Mouse (Mus musculus) limb, embryonic 12.5 days (tissue): ENCODE measurements at regions not wholly inside any gene's neighbourhood (a gene's known extent, or its start where the extent isn't known, plus 50 kb on each side); places are given as distances from the start of the nearest gene placed in this dataset.

ENCODE experiments used
- ATAC-seq: fragments of 200-750 bp; cut with Nextera tagmentation; 2 replicates; pipeline ENCODE4 v1.8.0; 2017; ENCODE audit warnings: low read depth, moderate TSS enrichment; ENCODE audit not compliant: insufficient number of reproducible peaks, insufficient read depth, low FRiP score, low TSS enrichment
- H3K27ac ChIP-seq: fragments of 300-500 bp; sonication (generic); 2 replicates; pipeline ENCODE4 v1.5.1; 2016; ENCODE audit warnings: mild to moderate bottlenecking, moderate library complexity
- H3K27me3 ChIP-seq: fragments of 300-500 bp; sonication (generic); 2 replicates; pipeline ENCODE4 v1.6.1; 2016; ENCODE audit warnings: mild to moderate bottlenecking, moderate library complexity
- H3K36me3 ChIP-seq: fragments of 300-500 bp; sonication (generic); 2 replicates; pipeline ENCODE4 v1.6.1; 2016; ENCODE audit warnings: mild to moderate bottlenecking, moderate library complexity
- H3K4me1 ChIP-seq: fragments of 300-500 bp; sonication (generic); replicated peaks from 2 replicates; pipeline ENCODE4 v1.6.1; 2016
- H3K4me2 ChIP-seq: fragments of 300-500 bp; sonication (generic); 2 replicates; pipeline ENCODE4 v1.6.1; 2016; ENCODE audit warnings: mild to moderate bottlenecking, moderate library complexity
- H3K4me3 ChIP-seq: fragments of 300-500 bp; sonication (generic); replicated peaks from 2 replicates; pipeline ENCODE4 v1.5.1; 2016; ENCODE audit warnings: mild to moderate bottlenecking
- H3K9ac ChIP-seq: fragments of 300-500 bp; sonication (generic); replicated peaks from 2 replicates; pipeline ENCODE4 v1.6.1; 2016; ENCODE audit warnings: mild to moderate bottlenecking, moderate library complexity
- H3K9me3 ChIP-seq: fragments of 300-500 bp; sonication (generic); 2 replicates; pipeline ENCODE4 v1.6.1; 2016; ENCODE audit warnings: mild to moderate bottlenecking, moderate library complexity
- WGBS: fragments of 180-500 bp; shearing (Covaris S2); methylation state at CpG from one replicate; pipeline ENCODE4 v1.1.7; 2016; 5-methylcytosine and 5-hydroxymethylcytosine counted together

- Histone ChIP-seq H3K9me3 (no peaks in the 10 kb centered on the region), H3K4me1 (no peaks in the 10 kb centered on the region), H3K4me2 (no peak overlapping the region), H3K27ac (no peak overlapping the region), H3K4me3 (no peak overlapping the region), H3K27me3 (no peaks in the 10 kb centered on the region), H3K36me3 (no peaks in the 10 kb centered on the region), H3K9ac (no peak overlapping the region)
- ATAC-seq = no peak
- WGBS = 92% methylated on average over 4 of the region's 4 CpGs
These were observed 320.8 kb downstream of the Cxcl12 start for GRCm38 (mm10) chr6:117489161-117489560.

DNA sequence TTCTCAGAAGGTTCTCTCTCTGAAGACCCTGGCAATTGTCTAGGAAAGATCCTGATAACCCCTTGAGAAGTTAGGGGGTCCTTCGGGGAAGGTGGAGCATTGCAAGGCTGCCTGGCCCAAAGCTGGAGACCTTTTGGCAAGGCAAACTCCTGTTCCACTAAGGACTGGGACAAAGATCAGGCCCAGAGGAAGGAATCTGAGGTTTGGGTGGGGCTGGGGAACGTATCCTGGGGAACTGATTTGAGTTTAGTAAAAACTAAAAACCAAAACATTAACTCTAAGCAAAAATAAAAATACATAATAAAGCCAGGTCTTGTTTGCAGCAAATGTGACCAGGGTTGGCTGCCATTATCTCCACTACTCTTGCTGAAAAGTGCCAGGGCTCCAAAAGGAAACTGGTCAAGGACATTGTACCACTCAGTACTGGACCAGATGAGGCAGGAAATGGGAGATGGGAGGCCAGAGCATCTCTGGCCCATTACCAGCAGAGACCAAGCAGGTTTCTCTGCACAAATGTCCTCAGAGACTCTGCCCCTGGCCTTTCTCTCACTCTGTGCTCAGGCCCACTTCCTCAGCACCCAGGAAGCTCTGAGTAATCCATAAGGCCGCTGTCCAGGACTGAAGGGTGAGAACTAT, 321.5 kb downstream of the Cxcl12 start:
- Histone ChIP-seq H3K4me2 (no peak overlapping the region), H3K27ac (no peak overlapping the region), H3K36me3 (no peaks in the 10 kb centered on the region), H3K27me3 (no peaks in the 10 kb centered on the region), H3K4me1 (no peaks in the 10 kb centered on the region), H3K4me3 (no peak overlapping the region), H3K9ac (no peak overlapping the region), H3K9me3 (no peaks in the 10 kb centered on the region)
- WGBS = 90% methylated on average over 3 of the region's 3 CpGs
- no peak for ATAC-seq

- no peak overlapping the region for H3K27ac ChIP-seq
- H3K27me3 ChIP-seq = no peaks in the 10 kb centered on the region
- no peak for ATAC-seq
- H3K4me2 ChIP-seq = no peak overlapping the region
- no peaks in the 10 kb centered on the region for H3K36me3 ChIP-seq
- H3K9ac ChIP-seq = no peak overlapping the region
- H3K4me1 ChIP-seq = no peaks in the 10 kb centered on the region
- WGBS = 81% methylated on average over 1 of the region's 1 CpGs
- H3K9me3 ChIP-seq = no peaks in the 10 kb centered on the region
- H3K4me3 ChIP-seq = no peak overlapping the region
These were observed 326.6 kb downstream of the Cxcl12 start for GRCm38 (mm10) chr6:117494971-117495370.

GRCm38 (mm10) chr6:117497337-117497736, 329.0 kb downstream of the Cxcl12 start:
- WGBS = 79% methylated on average over 5 of the region's 5 CpGs
- no peak for ATAC-seq
- H3K27ac ChIP-seq = no peak overlapping the region

GRCm38 (mm10) chr6:117497904-117498303, 329.6 kb downstream of the Cxcl12 start:
- Histone ChIP-seq H3K36me3 (no peaks in the 10 kb centered on the region), H3K4me3 (no peak overlapping the region), H3K9me3 (no peaks in the 10 kb centered on the region), H3K4me1 (no peaks in the 10 kb centered on the region), H3K27ac (no peak overlapping the region), H3K9ac (no peak overlapping the region), H3K27me3 (no peaks in the 10 kb centered on the region), H3K4me2 (no peak overlapping the region)
- WGBS = 90% methylated on average over 5 of the region's 5 CpGs
- no peak for ATAC-seq

More at GRCm38 (mm10) chr6:117497337-117497736, 329.0 kb downstream of the Cxcl12 start:
- Histone ChIP-seq H3K9me3 (no peaks in the 10 kb centered on the region), H3K9ac (no peak overlapping the region), H3K4me3 (no peak overlapping the region), H3K36me3 (no peaks in the 10 kb centered on the region), H3K27me3 (no peaks in the 10 kb centered on the region), H3K4me2 (no peak overlapping the region), H3K4me1 (no peaks in the 10 kb centered on the region)

DNA sequence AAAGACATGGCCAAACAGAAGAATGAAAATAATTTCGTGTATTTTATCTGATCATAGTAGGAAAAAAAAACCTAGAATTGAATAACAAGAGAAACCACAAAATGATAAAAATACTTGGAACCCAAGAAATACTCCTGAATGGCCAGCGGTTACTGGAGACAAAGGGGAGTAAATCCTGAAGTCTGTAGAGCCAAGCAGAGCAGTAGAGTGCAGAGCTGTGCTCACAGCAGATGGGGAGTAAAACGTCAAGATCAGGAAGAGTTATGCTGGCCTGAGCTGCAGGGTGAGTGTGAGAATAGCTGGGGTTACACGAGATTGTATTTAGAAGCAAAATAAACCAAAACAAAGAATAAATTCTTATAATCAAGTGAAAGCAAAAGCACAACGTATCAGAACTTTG, 334.0 kb downstream of the Cxcl12 start:
- Histone ChIP-seq H3K27ac (no peak overlapping the region), H3K4me3 (no peak overlapping the region), H3K4me1 (peaks cover 15% of the 10 kb centered on the region; the same call in 1 of the 2 replicates), H3K9ac (no peak overlapping the region), H3K4me2 (no peak overlapping the region), H3K9me3 (no peaks in the 10 kb centered on the region), H3K36me3 (no peaks in the 10 kb centered on the region), H3K27me3 (no peaks in the 10 kb centered on the region; the same call in 1 of the 2 replicates)
- no peak for ATAC-seq
- WGBS = 63% methylated on average over 5 of the region's 5 CpGs

DNA sequence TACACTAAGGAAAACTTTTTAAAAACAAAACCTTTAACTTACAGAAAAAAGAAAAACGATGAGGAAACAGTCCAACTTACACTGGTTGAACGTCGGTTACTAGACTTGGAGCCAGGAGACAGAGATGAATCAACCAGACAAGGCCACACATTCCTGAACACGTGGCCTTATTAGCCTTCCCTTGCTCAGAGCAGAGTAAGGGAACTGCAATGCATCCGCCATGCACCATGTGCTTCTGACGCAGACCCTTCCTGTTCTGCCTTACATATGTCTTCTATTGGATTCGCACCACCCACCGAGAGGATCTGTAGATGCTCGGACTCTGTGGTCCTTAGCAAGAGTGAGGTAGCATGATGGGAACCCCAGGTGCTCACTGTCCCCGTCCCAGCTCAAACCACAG, 336.2 kb upstream of the Zfp637 start:
- no peak overlapping the region for H3K4me2 ChIP-seq
- 73% methylated on average over 10 of the region's 10 CpGs for WGBS
- no peak for ATAC-seq
- H3K27ac ChIP-seq = no peak overlapping the region
- H3K9me3 ChIP-seq = no peaks in the 10 kb centered on the region
- peaks cover 24% of the 10 kb centered on the region for H3K4me1 ChIP-seq
- no peaks in the 10 kb centered on the region; the same call in 1 of the 2 replicates for H3K27me3 ChIP-seq
- no peak overlapping the region for H3K9ac ChIP-seq
- H3K36me3 ChIP-seq = no peaks in the 10 kb centered on the region
- H3K4me3 ChIP-seq = no peak overlapping the region

DNA sequence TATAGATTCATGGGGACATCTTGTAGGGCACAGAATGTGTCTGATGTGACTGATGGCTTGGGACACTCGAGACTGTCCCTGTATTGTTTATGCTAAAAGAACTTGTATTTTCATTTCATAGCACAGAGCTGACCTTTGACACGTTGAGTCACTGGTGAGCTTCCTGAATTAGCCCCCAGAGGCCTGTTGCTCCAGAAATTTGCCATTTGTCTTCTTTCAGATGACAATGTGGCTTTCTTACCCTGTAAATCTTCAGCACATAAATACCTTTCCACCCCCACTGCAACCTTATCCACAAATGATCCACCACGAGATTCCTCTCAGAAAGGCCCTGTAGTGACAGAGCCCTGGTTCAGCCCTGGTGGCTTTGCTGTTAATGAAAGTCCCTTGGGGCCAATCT, 335.5 kb upstream of the Zfp637 start:
- no peak overlapping the region for H3K27ac ChIP-seq
- 55% methylated on average over 3 of the region's 3 CpGs for WGBS
- no peak for ATAC-seq

GRCm38 (mm10) chr6:117506619-117507018, 334.4 kb upstream of the Zfp637 start:
- no peaks in the 10 kb centered on the region for H3K36me3 ChIP-seq
- H3K27me3 ChIP-seq = no peaks in the 10 kb centered on the region; the same call in 1 of the 2 replicates
- no peaks in the 10 kb centered on the region for H3K9me3 ChIP-seq
- peaks cover 24% of the 10 kb centered on the region for H3K4me1 ChIP-seq
- WGBS = 45% methylated on average over 7 of the region's 7 CpGs
- no peak overlapping the region for H3K9ac ChIP-seq
- no peak overlapping the region for H3K4me3 ChIP-seq
- no peak overlapping the region for H3K4me2 ChIP-seq
- no peak for ATAC-seq
- H3K27ac ChIP-seq = no peak overlapping the region

More for the DNA sequence above, 335.5 kb upstream of the Zfp637 start:
- no peaks in the 10 kb centered on the region for H3K36me3 ChIP-seq
- H3K4me3 ChIP-seq = no peak overlapping the region
- H3K27me3 ChIP-seq = no peaks in the 10 kb centered on the region; the same call in 1 of the 2 replicates
- H3K9ac ChIP-seq = no peak overlapping the region
- no peaks in the 10 kb centered on the region for H3K9me3 ChIP-seq
- H3K4me2 ChIP-seq = no peak overlapping the region
- peaks cover 24% of the 10 kb centered on the region for H3K4me1 ChIP-seq

DNA sequence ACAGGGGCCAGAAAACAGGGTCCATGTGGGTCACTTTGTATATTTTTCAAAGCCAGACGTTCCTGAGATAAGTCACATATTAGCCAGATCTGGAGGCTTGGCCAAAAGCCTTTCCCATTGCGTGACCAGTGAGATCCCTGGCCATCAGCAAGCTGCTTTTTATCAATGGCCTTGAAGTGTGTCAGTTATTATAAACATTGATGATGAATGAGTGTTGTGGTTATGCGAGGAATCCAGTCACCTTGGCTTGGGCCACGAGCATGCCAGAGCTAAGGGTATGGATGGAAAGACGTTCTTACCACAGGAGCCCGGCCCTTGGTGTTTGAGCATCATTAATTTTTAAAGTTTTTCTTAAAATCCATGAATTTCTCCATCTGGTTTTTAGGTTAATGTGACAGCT, 332.1 kb upstream of the Zfp637 start:
- H3K36me3 ChIP-seq = no peaks in the 10 kb centered on the region
- H3K9ac ChIP-seq = no peak overlapping the region
- no peaks in the 10 kb centered on the region; the same call in 1 of the 2 replicates for H3K27me3 ChIP-seq
- peaks cover 24% of the 10 kb centered on the region for H3K4me1 ChIP-seq
- H3K4me3 ChIP-seq = no peak overlapping the region
- no peak overlapping the region for H3K4me2 ChIP-seq
- WGBS = 56% methylated on average over 6 of the region's 6 CpGs
- H3K9me3 ChIP-seq = no peaks in the 10 kb centered on the region
- ATAC-seq = no peak
- no peak overlapping the region for H3K27ac ChIP-seq

GRCm38 (mm10) chr6:117510026-117510425, 331.0 kb upstream of the Zfp637 start:
- WGBS = 87% methylated on average over 4 of the region's 4 CpGs
- no peak for ATAC-seq
- H3K9me3 ChIP-seq = no peaks in the 10 kb centered on the region
- peaks cover 23% of the 10 kb centered on the region for H3K4me1 ChIP-seq
- H3K4me2 ChIP-seq = no peak overlapping the region
- H3K36me3 ChIP-seq = no peaks in the 10 kb centered on the region
- no peaks in the 10 kb centered on the region; the same call in 1 of the 2 replicates for H3K27me3 ChIP-seq
- H3K9ac ChIP-seq = no peak overlapping the region
- H3K4me3 ChIP-seq = no peak overlapping the region
- H3K27ac ChIP-seq = no peak overlapping the region

DNA sequence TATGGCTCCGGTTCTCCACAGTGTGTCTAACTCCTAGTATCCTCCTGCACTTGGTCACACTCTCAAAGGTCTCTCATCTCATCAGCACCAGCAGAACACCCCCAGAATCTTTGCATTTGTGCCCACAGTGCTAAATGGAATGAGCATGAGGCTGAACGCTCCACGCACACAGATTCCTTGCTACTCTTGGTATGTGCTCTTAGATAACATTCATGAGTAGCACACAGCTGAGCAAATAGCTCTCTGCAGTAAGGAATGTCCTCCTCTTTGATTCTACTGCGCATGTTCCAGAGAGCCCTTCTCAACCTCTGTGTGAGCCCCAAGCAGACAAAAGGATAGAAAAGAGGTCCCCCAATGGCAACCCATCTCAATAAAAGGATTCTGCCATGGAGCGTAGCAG, 326.1 kb upstream of the Zfp637 start:
- no peak overlapping the region for H3K4me3 ChIP-seq
- no peaks in the 10 kb centered on the region for H3K36me3 ChIP-seq
- no peaks in the 10 kb centered on the region for H3K27me3 ChIP-seq
- 94% methylated on average over 5 of the region's 5 CpGs for WGBS
- no peak for ATAC-seq
- no peak overlapping the region for H3K27ac ChIP-seq
- no peak overlapping the region for H3K4me2 ChIP-seq
- no peaks in the 10 kb centered on the region for H3K4me1 ChIP-seq
- H3K9ac ChIP-seq = no peak overlapping the region
- H3K9me3 ChIP-seq = no peaks in the 10 kb centered on the region
